Mouse (Mus musculus) monocyte, adult 59 days (primary cell): Measurements from ENCODE around the gene Nudt4. TPM values are rescaled to one million over a fixed set of nuclear protein-coding genes. Genes with fewer than 3 reads are reported as not detected.

Source experiments
- total RNA-seq, 2 experiments: library from RNA; stranded (reverse); gene quantifications; one replicate each; pipeline ENCODE4 v1.2.4; 2023

The Nudt4 gene
- 10 to 100 TPM; 34.7 to 36.3 TPM for total RNA-seq

DNA sequence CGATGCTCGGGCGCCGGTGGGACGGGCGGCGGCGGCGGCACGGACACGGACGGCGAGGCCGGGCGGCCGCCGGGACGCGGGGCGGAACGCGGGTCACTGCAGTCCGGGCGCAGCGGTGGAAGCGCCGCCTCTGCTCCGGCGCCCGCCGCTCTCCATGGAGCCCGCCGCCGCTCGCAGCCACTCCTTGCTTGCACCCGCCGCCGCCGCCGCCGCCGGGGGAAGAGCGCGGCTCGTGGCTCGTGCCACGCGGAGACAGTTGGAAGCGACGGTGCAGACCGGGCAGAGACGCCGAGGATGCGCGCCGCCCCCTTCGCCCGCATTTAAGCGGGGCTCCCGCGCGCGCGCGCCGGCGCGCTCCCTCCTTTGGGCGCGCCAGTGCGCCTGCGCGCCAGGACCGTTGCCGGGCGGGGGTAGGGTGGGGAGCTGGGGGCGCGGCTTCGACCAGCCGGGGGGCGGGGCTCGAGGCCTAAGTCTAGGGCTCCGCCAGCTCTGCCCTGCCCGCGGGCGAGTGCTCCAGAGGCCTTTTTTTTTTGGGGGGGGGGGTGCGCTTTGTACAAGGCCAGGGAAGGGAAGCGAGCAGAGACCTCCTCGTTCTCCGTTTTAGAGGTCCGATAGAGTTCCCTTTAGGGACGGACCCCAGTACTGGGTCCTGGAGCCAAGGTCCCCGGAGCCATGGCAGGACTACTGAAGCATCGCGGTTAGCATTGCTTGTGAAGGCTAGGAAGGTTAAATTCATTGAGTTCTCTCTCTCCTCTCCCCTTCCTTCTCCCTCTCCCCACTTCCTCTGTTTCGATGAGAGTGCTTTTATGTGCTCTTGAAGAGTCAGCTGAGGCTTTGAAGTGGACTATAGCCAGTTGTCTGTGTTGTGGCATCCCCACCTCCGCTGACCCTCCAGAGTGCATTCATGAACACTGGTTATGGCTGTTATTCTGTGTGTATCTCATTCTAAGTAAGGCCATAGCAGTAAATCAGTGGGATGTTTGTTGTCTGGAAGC lies at the start of gene Nudt4:
Nudt4 (minus strand) TSS at position 296 of the 995 bp plus-strand sequence.

DNA sequence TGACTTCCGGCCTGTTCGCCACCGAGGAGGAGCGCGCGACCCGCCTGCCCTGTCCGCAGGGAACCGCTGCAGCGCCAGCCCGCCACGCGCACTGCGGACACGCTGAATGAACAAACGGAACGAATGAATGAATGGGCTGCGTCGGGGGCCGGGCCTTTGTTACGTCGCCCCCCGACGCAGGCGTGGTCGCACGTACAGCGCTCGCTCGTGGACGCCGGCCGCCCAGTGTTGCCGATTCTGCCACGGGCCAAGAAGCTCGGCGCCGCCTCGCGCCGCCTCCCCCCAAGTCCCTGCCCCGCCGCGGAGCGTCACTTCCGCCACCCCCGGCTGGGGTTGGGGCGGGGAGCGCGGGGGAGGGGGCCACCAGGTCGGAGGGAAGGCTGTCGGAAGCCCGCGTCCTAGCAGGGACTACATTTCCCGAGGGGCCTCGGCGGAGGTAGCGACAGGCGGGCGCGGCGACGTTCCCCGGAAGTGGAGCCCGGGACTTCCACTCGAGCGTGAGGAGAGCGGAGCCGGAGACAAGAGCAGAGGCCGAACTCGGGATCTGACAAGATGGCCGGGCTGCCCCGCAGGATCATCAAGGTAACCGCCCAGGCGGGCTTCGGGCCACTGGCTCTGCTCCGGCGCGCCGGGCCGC lies 49.2 kb downstream of the Nudt4 start, which contains the start of gene Ube2n:
Ube2n (plus strand) TSS at position 490 of the 637 bp plus-strand sequence.

DNA sequence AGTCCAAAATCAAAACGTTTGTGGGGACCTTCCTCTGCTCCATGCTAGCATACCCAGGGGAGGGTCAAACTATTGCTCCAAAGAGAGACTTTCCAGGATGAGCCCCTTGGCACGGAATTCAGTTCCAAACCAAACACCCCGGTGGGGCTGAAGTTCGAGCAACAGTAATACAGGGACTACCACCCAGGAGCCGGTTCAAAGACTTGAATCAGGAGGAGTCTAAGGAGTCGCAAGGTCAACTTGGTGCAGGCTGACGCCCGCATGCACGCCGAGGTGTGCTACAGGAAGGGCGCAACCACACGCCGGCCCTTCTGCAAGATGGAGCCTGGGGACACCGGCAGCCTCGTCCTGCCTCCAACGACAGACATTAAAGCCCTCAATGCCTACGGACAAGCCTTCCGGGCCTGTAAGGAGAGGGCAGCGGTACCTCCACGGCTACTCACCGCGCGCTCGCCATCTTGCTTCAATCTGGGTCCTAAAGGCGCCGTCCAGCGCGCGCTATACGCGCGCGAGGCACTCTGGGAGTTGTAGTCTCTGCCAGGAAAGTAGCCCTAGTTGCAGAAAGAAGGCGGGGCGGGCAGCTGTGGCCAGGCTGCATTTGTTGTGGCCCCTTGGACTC lies 62.4 kb downstream of the Nudt4 start, which contains the start of gene Mrpl42:
Mrpl42 (minus strand) TSS at position 478 of the 619 bp plus-strand sequence.

Other genes with a start within 250 kb of the Nudt4 start
- 10 to 100 TPM; 11.6 to 12.1 TPM for gene Cradd, start 240.0 kb downstream of the Nudt4 start, total RNA-seq
- gene Socs2, start 147.0 kb downstream of the Nudt4 start, total RNA-seq = 1 to 10 TPM; 1.9 to 3.0 TPM
- 10 to 100 TPM; 44.8 to 49.4 TPM for gene Mrpl42, start 62.2 kb downstream of the Nudt4 start, total RNA-seq
- 100 to 1,000 TPM; 128 to 135 TPM for gene Ube2n, start 49.0 kb downstream of the Nudt4 start, total RNA-seq
- not detected for gene Anapc15-ps, start 109.3 kb upstream of the Nudt4 start, total RNA-seq